Mouse (Mus musculus) left cerebral cortex, postnatal 10 days (tissue): ENCODE results near the gene Myog. TPM values are rescaled to one million over a fixed set of nuclear protein-coding genes. Genes with fewer than 3 reads are reported as not detected.

Source experiments
- DNase-seq, 2 experiments: peaks; one replicate each; pipeline ENCODE4 v3.0.0; 2021 to 2022; ENCODE audit warnings: low spot score in 2 of 2, mixed read lengths in 1 of 2; ENCODE audit errors: extremely low spot score in 1 of 2
- intact Hi-C: fragments of 180-260 bp; cut with DNase I; formaldehyde crosslinking; loops from one replicate; pipeline ENCODE4 v1.15.1; 2025
- total RNA-seq, 2 experiments: library from RNA; stranded (reverse); gene quantifications; 2 replicates each; pipeline ENCODE4 v1.2.3; 2021

Gene Myog
- total RNA-seq, 2 experiments from 2014 or later: not detected

DNA sequence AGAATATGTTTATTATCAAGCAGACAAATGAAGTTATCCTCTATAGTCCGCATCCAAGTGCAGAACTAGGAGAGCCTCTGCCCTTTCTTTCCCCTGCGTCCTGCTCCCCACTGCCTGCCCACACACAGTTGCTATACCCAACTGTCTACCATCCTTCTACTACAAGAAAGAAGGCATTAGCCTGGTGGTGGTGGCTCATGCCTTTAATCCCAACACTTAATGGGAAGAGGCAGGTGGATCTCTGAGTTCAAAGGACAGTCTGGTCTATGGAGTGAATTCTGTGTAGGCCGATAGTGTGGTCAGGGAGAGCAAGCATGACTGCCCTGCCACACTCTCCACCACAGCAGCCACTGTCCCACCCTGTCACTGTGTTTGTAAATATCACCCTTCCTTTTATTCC, 20.9 kb downstream of the Myog start:
- intact Hi-C loops: no loop called here
- no peak for DNase-seq

DNA sequence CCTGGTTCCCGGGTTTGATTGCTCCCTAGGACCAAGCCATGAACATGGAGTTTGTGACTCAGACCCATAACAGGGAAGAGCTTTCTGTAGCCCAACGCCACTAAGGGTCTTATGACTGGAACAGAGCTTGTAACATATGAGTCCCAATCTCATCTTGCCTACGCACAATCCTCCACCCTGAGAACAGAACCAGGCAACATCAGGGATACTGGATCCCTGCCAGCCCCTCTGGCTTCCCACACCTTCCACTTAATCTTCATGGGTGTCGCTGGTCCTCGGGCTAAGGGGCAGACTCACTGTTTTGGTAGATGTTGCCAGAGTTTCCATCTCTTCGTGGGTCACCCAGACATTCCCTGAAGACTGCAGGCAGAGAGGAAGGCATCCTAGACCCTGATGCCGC, 22.0 kb downstream of the Myog start:
- intact Hi-C loops: no loop called here
- no peak for DNase-seq

DNA sequence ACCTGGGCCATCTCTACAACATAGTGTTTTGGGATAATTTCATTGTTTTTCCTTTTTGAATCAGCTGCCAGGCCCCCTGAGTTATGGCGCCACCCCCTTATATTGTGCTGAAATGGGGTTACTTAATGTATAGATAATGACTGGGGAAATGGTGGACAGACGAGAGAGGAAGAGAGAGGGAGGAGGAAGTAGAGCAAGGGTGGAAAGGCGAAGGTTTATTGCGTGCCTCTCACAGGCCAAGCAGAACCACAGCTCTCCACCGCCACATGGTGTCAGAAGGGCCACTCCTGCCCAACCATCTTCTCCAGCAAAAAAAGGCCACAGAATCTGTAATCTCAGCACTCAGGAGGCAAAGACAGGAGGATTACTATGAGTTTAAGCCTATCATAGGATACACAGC, 25.4 kb downstream of the Myog start:
- intact Hi-C loops: no loop called here

DNA sequence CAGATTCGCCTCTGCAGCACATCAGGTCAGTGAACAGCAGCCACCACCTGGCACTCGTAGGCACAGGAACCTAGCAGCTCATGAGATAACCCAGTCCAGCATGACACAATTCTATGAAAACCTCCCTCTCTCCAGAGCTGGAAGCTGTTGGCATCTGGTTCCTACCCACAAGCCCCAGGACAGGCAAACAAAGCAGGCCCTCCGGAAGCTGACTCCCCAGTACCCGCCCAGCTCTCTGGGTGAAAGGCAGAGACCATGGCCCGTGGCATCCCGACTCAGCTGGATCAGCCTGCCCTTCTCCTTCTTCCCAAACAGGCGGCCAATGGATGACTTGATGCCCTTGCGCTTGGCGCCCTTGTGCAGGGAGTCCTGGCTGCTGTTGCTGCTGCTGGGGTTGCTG, 26.6 kb downstream of the Myog start:
- intact Hi-C loops: no loop called here
- DNase-seq: no peak

More for the DNA sequence above, 25.4 kb downstream of the Myog start:
- no peak for DNase-seq

DNA sequence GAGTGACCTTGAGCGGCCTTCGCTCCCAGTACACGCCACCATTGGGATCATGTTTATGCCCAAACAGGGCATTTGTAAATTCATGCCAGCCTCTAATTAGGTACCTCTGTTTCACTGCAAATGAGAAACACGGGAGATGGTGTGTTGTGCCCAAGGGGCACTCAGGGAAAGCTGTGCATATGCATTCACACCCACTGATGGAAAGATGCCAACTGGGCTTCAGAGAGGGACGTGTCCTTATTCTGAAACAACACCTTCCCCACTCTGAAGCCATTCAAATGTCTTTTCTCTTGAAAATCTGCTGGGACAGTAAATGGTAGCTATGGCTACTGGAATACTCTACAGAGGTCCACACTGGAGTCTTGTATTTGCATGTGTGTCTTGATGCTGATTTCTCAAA, 28.5 kb downstream of the Myog start:
- intact Hi-C loops: no loop called here
- no peak for DNase-seq

DNA sequence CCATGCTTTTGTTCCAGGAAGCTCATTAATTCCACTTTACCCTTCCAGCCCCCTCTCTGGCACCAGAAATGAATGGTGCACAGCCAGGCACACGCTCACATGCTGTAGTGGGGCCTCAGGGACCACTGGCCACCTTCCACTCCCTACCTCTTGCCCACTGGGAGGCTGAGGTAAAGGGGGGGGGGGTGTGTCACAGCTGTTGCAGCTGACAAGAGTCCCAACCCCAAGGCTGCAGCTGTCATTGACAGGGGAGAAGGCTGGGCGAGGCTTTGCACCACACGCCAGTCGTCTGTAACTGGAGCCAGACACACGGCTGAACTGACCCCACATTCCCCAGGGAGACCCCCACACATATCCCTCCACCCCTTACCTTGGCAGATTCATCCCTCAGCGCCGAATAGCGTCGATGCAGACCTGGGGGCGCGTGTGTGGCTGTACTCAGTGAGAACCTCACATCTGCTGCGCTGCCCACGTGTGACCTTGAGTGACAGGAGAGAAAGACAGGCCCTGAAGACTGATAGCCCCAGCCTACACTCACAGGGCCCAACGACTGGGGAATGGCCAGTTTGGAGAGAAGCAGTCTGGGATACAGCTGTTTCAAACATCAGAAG, 31.0 kb downstream of the Myog start:
- no peak for DNase-seq
- intact Hi-C loops: no loop called here

DNA sequence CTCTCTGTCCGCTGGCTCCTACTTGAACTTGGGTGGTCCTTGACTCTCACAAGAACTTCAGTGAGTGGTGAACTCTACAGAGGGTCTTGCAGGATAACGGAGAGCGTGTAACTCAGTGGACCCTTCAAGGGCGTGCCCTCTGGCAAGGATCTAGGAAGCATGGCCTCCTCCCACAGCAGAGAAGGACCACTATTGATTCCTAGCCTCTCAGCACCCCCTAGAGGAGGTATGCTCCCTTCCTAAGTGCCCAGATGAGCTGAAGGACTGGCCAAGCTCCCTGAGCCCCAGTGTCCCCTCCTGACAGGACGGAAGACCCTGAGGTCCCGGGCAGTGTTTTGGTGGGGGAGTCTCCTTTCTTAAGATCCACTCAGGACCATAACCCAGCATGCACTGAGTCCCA, 32.8 kb downstream of the Myog start:
- DNase-seq: no peak
- intact Hi-C loops: no loop called here

DNA sequence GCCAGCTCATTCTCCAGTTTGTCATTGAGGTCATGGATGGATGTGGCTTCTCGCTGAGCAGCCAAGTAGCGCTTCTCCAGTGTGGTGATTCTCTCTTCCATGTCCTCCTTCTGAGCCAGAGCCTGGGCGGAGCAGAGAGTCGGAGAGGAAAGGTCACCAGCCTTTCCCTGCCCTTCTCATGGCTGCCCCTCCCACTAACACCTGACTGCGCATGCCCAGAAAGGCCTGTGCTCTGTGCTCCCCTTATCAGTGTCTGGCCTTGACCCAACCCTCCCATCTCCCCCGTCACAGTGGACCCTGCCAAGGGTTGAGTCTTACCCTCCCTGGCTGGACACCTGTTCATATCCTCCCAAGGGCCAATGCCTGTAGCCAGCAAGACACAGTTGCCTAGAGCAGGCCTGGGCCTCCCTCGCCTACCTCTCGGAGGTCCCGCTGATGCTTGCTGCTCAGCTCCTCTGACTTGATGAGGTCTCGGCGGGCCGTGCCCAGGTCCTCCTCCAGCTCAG, 37.1 kb downstream of the Myog start:
- no peak for DNase-seq
- intact Hi-C loops: loop anchor here (5.0 kb wide), 1 partner anchor 85 kb away; no protein-coding TSS in a partner anchor

DNA sequence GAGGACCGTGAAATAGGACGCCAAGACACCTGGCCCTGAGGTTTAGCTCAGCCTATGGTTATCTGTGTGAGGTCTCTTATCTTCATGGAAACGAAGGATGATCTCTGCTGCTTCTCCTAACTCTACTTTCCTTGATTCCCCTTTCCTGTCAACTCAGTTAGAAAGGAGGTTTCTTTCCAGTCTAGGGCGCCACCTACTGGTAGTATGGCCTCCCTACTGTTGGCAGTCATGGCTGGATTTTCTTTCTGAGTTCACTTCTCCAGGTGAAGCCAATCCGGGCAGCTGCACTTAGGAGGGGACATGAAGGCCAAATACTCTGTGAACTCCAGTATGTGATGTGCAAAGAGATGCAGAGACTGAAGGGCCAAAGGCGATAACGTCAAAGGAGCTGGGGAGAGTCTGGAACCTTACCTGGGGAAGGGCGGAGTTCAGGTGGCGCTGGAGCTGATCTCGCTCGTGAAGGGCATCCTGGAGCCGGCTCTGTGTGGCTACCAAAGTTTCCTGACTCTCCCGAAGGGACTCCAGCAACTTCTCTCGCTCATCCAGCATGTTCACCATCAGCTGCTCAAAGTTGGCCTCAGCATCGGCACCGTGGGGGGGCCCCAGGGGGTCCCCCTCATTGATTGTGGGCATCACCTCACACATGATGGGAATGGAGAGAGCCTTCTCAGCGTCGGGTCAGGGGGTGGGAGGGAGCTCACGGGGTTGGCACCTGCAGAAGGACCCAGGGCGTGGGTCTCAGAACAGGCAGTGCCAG, 42.3 kb downstream of the Myog start:
- DNase-seq: peak; percentile 79 to 85
- intact Hi-C loops: loop anchor here (5.0 kb wide), 3 partner anchors 180 to 280 kb away; no protein-coding TSS in a partner anchor

DNA sequence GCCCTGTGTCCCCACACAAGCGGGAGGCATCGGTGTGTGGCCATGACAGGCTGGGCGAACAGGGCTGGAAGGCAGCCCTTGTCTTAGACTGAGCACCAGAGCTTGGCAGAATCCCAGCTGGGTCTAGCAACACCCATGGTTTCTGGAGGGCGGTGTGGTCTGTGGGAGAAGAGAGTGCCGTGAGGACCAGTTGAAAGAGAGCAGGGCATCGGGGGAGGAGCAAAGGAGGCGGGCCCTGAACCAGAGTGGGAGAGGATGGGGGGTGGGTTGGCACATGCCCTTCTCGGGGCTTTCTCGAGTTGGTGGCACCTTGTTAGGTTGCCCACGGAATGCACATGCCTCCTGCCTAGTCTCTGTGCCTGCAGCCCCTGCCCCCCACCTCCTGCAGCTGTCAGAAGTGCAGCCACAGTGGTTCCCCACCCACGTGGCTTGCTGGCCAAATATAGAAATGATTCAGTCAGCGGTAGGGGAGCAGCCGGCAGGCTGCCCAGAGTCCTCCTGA, 43.0 kb downstream of the Myog start, which contains the start of gene Ppfia4:
Ppfia4 (minus strand) TSS at position 159 of the 502 bp plus-strand sequence.
- peak; percentile 62 to 86 for DNase-seq
- intact Hi-C loops: loop anchor here (5.0 kb wide), 3 partner anchors 181 to 281 kb away; no protein-coding TSS in a partner anchor

DNA sequence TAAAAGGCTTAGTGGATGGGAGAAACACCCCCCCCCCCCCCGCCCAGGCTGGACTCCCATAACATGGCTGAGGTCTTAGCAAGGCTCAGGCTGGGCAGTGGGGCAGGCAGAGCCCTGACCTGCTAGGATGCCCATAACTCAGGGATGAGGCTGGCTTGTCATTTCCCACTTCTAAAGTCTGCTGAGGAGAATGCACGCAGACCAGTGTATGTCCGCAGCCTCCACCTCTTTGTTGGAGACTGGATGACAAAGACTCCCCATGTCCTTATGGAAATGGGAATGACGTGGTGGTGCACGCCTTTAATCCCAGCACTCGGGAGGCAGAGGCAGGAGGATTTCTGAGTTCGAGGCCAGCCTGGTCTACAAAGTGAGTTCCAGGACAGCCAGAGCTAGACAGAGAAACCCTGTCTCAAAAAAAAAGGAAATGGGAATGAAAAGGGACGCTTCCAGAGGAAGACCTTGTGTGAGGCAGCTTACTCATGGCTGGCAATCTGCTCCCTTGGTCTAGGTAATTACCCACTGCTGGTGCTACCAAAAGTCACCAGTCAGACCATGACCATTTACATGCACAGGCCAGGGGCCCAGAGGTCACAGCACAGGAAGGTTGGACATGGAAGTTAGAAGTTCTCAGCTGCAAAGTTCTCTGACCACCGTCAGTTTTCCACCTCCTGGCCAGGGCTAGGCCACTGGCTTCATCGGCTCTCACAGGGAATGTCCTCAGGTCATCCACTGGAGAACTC, 43.8 kb downstream of the Myog start:
- intact Hi-C loops: loop anchor here (5.0 kb wide), 3 partner anchors 181 to 281 kb away; no protein-coding TSS in a partner anchor
- no peak for DNase-seq

DNA sequence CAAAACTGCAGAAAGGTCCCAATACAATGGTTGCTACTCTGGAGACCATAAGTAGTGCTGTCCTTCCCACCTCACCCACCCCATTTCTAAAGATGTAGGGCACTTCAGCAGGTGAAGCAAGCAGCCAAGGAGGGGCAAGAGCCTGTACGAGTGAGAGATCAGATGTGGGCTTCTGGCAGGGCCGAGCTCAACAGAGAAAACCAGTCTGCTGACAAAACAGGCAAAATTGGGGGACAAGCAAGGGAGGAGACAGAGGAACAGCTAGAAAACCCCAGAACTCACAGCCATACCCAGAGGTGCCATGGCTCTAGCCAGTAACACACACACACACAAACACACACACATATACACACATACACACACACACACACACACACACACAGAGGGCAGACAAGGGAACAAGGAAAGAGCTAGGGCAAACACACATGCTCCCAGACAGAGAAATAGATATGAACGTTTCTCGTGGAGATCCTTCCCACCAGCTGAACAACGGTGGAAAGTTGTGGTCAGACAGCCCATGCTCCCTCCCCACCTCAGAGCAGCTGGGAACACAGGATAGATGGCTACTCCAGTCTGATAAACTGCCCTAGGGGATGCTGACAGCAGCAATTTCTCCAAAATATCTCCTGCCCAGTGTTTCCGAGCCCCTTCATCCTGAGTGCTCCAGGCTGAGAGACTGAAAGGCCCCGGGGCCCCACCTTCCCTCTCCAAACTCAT, 44.5 kb downstream of the Myog start:
- no peak for DNase-seq
- intact Hi-C loops: loop anchor here (5.0 kb wide), 3 partner anchors 182 to 282 kb away; no protein-coding TSS in a partner anchor

DNA sequence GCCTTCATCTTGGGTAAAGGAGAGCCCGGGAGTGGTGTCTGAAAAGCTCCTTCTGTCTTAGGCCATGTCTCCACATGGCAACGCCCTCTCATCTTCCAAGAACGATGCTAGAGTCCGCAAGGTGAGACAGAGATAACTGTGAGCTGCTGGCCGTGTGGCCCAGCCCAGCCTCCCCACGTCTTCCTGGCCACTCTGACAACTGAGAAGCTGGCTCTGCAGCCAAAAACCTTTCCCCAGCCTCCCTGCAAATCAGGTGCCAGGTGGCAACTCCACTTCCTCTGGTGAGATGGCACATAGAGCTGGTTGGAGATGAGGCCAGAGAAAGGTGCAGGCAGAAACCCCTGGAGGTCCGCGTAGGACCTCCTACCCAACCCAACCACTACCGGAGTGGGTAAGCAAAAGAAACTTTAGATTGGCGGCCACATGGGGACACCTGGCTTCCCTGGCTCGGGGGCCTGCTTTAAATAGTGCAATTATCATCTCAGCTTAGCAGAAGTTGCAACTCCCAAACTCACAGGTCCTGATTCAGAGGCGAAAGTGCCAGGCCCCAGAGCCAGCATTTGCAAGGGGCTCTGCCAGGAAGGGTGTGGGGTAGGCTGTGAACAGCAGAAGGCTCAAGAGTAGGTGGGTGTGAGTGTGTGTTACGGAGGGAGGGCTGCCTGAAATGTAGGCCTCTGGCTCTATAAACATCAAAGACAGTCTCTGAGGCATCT, 45.6 kb downstream of the Myog start:
- DNase-seq: peak; percentile 47 to 61
- intact Hi-C loops: no loop called here

DNA sequence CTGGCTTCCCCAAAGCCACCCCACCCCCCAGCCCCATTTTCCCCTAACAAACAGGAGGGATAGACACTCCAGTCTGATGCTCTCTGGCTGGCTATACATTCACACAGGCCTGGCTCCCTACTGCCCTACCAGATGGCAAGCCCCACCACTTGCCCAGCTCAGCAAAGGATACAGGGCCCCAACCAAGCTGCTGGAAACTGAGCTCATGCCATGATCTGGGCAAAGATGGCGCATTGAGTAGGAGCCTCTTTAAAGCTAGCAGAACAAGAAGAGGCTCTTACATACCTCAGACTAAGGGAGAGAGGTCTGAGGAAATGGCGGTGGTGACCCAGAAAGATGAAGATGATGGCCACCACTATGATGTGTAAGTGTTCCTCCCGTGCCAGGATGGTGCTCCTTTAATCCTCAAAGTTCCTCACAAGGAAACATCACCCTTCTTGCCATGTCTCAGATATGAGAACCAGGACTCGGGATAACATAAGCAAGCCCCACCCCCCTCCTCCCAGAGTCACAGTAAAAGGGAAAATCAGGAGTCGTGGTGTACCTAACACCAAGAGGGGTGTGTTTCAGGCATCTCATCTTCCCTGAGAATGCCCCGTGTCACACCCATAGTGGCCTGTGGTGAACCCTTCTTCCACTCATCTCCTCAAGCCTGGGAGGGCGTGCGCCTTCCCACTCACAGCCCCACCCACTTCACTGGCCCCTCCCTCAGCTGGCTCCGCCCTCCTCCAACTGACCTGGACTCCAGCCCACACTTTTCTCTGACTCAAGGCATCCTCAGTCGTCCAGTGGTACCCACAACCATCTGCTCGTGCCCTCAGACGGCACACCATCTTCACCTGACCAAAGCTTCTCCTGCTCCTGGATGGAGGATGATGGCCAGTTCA, 46.4 kb downstream of the Myog start:
- intact Hi-C loops: no loop called here
- no peak for DNase-seq

DNA sequence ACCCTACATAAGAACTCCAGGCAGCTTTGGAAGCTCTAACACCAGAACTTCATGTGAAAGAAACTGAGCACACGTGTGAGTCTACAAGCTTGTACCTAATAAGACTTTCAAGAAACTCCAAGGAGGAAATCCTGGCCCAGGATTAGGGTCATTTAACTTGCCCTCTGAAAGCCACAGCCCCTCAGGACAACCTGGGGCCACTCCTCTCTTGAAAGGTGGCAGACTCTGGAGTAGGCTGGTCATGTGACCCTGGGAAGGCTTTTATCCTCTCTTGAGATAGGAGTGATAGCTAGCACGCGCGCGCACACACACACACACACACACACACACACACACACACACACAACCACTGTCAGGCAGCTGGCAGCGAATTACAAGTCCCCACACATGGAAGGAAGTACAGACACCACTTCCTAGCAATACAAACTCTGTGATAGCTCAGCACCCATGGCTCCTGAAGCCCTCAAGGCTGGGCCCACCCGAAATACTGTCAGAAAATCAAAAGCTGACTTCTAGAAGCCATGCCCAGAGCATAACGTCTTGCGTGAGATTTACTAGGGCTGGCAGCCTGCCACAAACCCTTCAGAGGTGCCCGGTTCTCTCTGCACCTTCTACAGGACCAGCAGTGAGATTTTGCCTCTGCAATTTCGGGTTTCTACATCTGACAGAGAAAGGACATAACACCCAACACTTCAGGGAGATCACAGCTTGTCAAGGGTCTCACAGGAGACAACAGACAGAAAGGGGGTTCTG, 47.3 kb downstream of the Myog start:
- DNase-seq: no peak
- intact Hi-C loops: no loop called here

DNA sequence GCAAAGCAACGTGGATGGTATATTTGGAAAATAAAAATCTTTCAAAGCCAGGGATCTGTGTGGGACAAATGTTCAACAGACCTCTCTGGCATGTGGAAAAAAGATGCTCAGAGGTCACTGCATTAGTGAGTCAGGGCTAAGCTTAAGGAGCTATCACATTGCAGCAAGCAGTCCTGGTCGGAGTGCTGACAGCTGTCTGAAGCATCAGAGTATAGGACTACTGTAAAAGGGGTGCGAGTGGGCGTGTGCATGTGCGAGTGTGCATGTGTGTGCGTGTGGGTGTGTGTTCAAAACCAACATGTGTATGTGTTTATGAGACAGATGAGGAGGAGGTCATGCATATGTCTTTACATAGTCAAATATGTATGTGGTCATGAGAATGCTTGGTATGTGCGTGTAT, 49.4 kb downstream of the Myog start:
- intact Hi-C loops: no loop called here

More for the DNA sequence above, 49.4 kb downstream of the Myog start:
- no peak for DNase-seq
